Mouse (Mus musculus) brain, embryonic 18.5 days (tissue): ENCODE measurements around the gene St5.

ENCODE experiments used
- DNase-seq: peaks from one replicate; pipeline ENCODE4 v3.0.0-alpha.2; 2012; ENCODE audit warnings: low read depth, low spot score

Gene St5

GRCm38 (mm10) chr7:109641963-109642362 is 61.4 kb downstream of the St5 start:
- DNase-seq: no peak

GRCm38 (mm10) chr7:109641102-109641501 is 62.3 kb downstream of the St5 start:
- DNase-seq: no peak

GRCm38 (mm10) chr7:109637391-109637790 is 66.0 kb downstream of the St5 start:
- no peak for DNase-seq

- DNase-seq: no peak
Measured at GRCm38 (mm10) chr7:109636086-109636792, 67.2 kb downstream of the St5 start.

- DNase-seq: no peak
Measured at GRCm38 (mm10) chr7:109633404-109634085, 69.9 kb downstream of the St5 start.

GRCm38 (mm10) chr7:109631330-109631729 is 72.1 kb downstream of the St5 start:
- DNase-seq: no peak

- no peak for DNase-seq
Measured at GRCm38 (mm10) chr7:109629871-109630778, 73.3 kb downstream of the St5 start.

- DNase-seq: no peak
Measured at GRCm38 (mm10) chr7:109628935-109629609, 74.3 kb downstream of the St5 start.

GRCm38 (mm10) chr7:109627851-109628250 is 75.6 kb downstream of the St5 start:
- no peak for DNase-seq

GRCm38 (mm10) chr7:109622234-109622838 is 81.1 kb downstream of the St5 start:
- no peak for DNase-seq

- DNase-seq: no peak
Measured at GRCm38 (mm10) chr7:109620967-109621366, 82.4 kb downstream of the St5 start.

- DNase-seq: no peak
Measured at GRCm38 (mm10) chr7:109620288-109620687, 83.1 kb downstream of the St5 start.

- no peak for DNase-seq
Measured at GRCm38 (mm10) chr7:109618721-109619120, 84.7 kb downstream of the St5 start.

GRCm38 (mm10) chr7:109617838-109618237 is 85.6 kb downstream of the St5 start:
- no peak for DNase-seq

GRCm38 (mm10) chr7:109616034-109616979 is 87.1 kb downstream of the St5 start:
- DNase-seq: peak; percentile 72

GRCm38 (mm10) chr7:109615601-109616000 is 87.8 kb downstream of the St5 start:
- DNase-seq: no peak

- DNase-seq: no peak
Measured at GRCm38 (mm10) chr7:109614939-109615338, 88.5 kb downstream of the St5 start.

- no peak for DNase-seq
Measured at GRCm38 (mm10) chr7:109613531-109614021, 89.8 kb downstream of the St5 start.

- DNase-seq: no peak
Measured at GRCm38 (mm10) chr7:109613051-109613450, 90.4 kb downstream of the St5 start.

- no peak for DNase-seq
Measured at GRCm38 (mm10) chr7:109612531-109612930, 90.9 kb downstream of the St5 start.
